Mouse (Mus musculus) heart, postnatal 36 days (tissue): ENCODE results near the gene Olfr458. TPM values are rescaled to one million over a fixed set of nuclear protein-coding genes. Genes with fewer than 3 reads are reported as not detected.
A peak's percentile ranks its signal among the peaks of the same experiment; 100 is the strongest.
"Not testable (repeated sequence)": the region's sequence is repeated elsewhere in the genome, so short reads cannot be mapped to it uniquely, and the experiment has no call there.

Source experiments
- DNase-seq, 2 experiments: peaks; one replicate each; pipeline ENCODE4 v3.0.0; 2021 to 2022
- intact Hi-C: fragments of 180-260 bp; cut with DNase I; formaldehyde crosslinking; loops from one replicate; pipeline ENCODE4 v1.15.1; 2025
- total RNA-seq, 2 experiments: library from RNA; stranded (reverse); gene quantifications; 2 replicates each; pipeline ENCODE4 v1.2.3; 2021

The Olfr458 gene
- total RNA-seq: not detected

DNA sequence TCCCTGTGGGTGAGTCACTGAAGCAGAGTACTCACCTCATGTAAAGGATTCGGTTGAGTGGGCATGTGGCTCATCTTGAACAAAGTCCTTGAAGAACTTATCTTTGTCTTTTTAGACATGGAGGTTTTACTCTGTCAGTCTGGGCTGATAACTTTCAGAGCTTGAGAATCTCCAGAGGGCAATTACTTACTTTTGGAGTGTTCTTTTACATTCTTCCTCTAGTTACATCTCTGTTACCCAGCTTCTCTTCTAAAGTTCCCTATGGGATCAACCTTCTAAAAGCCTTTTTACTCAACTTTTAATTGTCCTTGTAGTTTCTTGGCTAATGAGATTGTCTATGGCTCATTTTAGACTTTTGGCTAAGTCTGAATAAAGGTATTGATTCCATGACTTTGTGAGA lies at the start of gene Olfr458:
Gene Olfr458 (minus strand): TSS at position 101 of the 400 bp plus-strand sequence.
- no peak for DNase-seq
- intact Hi-C loops: no loop called here

DNA sequence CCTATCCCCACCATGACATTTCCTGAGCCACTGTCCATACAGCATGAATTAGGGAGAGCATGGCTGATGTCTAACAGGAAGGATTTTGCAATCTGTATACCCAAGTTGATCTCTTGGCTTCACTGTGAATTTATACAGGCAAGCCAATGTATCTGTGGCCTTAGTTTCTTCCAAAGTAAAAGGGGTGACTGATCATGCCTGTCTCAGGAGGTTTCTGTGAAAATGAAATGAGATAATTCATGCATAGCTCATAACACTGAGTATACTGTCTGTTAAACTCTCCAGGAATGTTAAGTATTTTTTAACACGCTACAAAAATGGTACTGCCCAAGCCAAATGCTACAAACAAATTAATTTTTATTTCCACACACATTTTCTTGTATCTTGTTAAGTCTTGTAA lies 48.5 kb upstream of the Olfr458 start:
- DNase-seq: no peak
- intact Hi-C loops: no loop called here

DNA sequence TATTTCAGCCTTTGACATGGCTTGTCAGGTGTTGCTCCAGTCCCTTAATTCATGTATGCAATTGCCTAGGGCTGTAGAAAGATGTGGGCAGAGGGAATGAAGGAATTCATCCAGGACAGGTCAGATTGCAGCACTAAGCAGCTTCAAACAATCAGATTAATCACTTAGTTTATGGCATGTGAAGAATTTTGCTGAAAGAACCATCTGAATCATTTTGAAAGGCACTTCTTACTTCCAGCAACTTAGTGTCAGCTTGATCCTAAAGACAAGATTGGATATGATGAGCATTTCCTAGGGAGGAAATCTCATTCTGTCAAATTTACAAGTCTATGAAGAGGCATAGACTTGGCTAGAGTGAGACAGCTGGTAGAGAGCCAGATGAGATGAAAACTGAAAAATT lies 44.3 kb upstream of the Olfr458 start:
- DNase-seq: no peak
- intact Hi-C loops: no loop called here

DNA sequence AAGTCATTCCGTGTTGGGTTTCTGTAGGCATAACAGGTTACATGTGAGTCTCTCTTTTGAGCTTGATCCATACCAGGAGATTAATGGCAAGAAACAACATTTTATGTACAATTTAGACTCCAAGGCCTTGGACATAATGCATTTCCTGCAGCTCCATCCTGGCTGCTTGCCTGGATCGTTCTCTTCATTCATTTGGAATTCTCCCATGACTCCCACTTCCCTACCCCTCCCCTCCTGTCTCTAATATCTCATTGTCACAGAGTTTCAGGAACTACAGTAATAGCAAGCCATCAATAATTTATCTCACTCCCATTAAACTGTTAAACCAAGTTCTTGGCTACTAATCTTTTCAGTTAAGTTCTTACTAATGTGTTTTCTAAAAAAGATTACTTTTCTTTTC lies 38.5 kb upstream of the Olfr458 start:
- intact Hi-C loops: no loop called here
- no peak for DNase-seq

DNA sequence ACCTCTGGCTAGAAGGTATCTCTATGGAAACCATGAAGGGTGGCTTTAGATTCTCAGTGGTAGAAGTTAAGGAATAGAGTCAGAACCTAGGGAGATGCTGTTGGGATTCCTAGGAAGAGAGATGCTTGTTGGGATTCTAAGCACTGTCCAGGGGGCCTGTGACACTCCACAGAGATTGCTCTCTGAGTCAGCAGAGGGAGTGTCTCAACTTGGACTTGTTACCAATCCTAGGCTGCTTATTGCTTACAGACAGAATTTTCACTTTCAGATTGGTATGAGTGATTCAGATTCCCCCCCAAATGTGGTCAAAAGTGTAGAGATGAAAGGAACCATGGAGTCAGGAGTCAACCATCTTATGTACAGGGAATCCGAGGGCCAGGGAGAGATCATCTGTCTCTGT lies 24.7 kb upstream of the Olfr458 start:
- intact Hi-C loops: no loop called here
- DNase-seq: no peak

DNA sequence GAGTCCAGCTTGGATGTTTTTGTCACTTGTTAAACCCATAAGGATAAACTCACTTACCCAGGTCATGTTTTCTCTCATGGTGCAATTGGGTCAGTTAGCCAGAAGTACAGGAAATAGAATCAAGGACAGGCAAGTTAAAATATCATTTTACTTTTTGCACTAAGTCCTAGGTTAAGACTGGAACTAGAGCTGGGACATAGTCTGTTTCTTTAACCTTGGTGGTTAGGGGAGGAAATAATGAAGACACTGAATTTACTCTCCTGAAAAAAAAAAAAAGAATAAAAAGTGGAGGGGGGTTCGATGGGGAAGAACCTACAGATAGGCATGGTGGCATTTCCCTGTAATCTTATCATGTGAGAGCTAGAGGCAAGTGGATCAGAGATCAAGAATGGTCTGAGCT lies 22.1 kb upstream of the Olfr458 start, which contains the start of gene Olfr456:
Gene Olfr456 (minus strand): TSS at position 101 of the 400 bp plus-strand sequence.
- no peak for DNase-seq
- intact Hi-C loops: no loop called here

DNA sequence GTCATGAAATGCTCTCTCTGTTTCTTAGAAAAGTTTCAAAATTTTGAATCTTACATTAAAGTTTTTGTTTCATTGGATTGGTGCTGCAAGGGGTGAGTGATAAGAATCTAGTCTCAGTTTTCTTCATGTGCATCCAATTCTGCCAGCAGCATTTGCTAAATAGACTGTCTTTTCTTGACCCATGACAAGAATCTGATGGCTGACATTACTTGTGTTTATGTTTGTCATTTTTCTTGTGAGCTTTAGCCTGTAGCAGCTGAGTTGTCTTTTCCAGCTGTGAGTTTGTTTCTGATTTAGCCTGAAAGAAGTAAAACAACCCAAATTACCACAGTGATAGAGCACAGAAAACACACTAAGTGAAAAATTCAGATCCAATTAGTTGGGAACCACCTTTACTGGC lies 19.6 kb upstream of the Olfr458 start:
- intact Hi-C loops: no loop called here
- DNase-seq: no peak

DNA sequence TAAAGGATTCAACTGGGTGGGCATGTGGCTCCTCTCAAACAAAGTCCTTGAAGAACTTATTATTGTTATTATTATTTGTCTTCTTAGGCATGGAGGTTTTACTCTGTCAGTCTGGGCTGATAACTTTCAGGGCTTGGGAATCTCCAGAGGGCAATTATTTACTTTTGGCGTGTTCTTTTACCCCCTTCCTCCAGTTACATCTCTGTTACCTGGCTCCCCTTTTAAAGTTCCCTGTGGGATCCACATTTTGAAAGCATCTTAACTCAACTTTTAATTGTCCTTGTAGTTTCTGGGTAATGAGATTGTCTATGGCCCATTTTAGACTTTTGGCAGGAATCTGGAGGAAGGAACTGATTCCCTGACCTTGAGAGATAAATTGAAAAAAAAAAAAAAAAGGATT lies 11.2 kb upstream of the Olfr458 start, which contains the start of gene Olfr457:
Gene Olfr457 (minus strand): TSS at position 101 of the 400 bp plus-strand sequence.
- no peak for DNase-seq
- intact Hi-C loops: no loop called here

DNA sequence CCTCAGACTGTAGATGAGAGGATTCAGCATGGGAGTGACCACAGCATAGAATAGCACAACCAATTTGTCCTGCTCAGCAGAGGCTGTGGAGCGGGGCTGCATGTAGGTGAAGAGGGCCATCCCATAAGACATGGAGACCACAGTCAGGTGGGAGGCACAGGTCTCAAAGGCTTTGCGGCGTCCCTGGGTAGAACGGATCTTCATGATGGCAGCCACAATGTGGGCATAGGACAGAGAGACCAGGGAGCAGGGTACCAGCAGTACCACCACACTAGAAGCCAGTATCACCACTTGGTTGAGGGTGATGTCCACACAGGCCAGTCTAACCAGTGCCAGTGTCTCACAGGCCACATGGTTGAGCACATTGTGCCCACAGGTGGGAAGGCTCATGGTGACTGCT lies 6.3 kb upstream of the Olfr458 start:
- DNase-seq, intact Hi-C loops: not testable (repeated sequence)

DNA sequence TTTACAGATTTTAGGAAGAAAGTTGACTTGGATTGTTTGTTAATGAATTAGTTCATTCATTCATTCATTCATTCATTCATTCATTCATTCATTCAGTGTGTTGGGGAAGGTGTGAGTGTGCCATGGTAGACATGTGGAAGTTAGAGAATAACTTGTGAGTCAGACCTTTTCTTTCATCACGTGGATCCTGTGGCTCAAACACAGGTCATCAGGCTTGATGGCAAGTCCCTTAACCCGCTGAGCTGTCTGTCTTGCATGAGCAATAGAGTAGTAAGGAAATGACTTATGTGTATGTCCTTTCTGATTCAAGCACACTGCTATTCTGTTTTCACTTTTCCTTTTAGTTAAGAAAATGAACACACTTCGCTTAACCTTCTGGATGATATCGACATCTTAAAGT lies 5.5 kb upstream of the Olfr458 start:
- intact Hi-C loops: no loop called here
- DNase-seq: no peak

DNA sequence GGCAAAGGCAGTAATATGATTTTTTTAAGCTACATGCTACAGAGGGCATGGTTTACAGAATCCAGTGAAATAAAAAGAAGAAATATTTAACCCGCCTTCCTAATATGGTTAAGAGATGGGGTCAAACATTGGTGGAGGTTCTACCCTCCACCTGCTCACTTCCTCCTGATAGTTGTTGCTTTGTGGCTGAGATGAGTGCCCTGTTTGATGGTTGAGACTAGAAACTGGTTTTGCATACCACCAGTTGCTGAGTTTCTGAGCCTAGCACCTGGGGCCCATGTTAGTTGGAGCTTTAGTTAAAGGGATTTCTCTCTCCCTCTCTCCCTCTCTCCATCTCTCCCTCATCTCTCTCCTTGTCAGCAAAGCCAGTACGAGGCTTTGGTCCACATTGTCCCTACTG lies 17.6 kb downstream of the Olfr458 start:
- intact Hi-C loops: no loop called here
- no peak for DNase-seq

DNA sequence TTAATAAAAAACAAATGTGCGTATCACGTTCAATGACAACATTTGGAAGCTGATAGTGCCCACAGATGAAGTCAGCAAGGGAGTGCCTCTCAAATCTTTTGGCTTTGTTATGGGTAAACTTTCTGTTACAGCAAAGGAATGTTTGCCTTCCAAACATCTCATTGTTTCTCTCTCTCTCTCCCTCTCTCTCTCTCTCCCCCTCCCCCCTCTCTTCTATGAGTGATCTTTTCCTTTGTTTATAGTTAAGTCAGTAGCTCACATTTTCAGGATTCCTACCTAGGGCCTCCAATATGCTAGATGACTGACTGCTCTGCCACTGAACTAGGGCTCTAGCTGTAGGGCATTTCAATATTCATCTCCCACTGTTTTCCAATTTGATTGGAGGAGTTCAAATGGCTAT lies 20.5 kb downstream of the Olfr458 start:
- no peak for DNase-seq
- intact Hi-C loops: no loop called here

DNA sequence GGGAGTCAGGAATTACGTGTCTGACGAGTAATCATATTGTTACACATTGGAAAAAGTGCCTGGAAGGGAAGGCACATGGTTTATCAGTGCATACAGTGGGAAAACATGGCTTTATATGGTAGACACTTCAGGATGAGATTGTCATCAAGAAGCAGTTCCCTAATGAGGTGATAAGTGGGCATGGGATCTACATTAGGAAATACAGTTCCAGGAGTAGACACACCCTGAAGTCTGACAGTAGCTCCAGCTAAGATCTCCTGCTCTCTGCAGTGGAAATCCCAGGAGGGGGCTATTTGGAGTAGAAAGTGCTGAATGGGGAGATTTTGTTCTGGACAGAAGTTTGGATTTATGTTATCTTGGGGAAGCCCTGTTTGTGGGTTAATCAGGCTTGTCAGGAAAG lies 23.6 kb downstream of the Olfr458 start:
- DNase-seq: no peak
- intact Hi-C loops: no loop called here

DNA sequence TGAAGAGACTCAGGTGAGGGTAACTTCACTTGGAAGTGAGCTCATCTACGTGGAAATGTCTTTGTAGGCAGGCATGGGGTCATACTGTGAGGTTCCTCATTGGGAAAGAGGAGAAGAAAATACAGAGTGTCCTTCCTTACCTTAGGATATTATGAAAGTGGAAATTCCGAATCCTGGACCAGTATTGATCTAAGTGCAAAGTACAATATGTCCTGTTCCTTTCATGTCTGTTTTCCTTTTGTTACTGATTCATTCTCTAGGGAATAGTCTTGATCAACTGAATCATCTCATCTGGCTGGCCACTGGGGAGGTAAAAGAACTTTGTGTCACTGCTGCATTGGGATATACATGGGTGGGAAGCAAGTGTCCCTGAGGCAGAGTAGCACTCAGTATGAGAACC lies 29.5 kb downstream of the Olfr458 start:
- intact Hi-C loops: loop anchor here (2.0 kb wide), 1 partner anchor 87 kb away; the partner anchor contains the start of gene Zyx

DNA sequence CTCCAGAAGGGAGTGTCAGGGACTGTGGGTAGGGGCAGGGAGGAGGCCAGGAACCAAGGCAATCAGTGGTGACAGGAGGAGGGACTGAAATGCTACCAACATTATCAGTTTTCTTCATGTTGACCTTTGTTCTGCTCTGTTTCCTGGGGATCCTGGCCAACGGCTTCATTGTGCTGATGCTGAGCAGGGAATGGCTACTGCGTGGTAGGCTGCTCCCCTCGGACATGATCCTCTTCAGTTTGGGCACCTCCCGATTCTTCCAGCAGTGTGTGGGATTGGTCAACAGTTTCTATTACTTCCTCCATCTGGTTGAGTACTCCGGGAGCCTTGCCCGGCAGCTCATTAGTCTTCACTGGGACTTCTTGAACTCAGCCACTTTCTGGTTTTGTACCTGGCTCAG lies 30.6 kb downstream of the Olfr458 start, which contains the start of gene Tas2r126:
Gene Tas2r126 (plus strand): TSS at position 90 of the 400 bp plus-strand sequence.
- peak in 1 of 2 experiments; percentile 9 for DNase-seq
- intact Hi-C loops: loop anchor here (2.0 to 5.0 kb wide), 4 partner anchors 37 to 148 kb away; partner anchors contain the start of gene Zyx

More for the DNA sequence above, 29.5 kb downstream of the Olfr458 start:
- no peak for DNase-seq

DNA sequence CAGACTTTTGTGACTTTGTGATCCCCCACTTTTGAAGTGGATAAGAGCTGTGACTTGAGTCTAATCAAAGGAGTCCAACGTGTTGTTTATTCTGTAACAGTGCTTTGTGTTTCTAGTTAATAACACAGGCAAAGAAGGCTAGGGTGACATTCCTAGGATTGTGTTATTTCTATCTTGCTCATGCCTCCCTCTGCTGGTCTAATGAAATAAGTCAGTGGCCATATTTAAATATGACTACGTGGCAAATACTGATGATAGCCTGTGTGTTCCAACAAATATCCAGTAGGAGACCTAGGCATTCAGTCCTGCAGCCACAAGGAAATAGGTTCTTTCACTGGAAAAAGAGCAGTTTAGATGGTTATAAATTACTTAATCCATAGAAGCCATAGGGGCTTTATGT lies 31.4 kb downstream of the Olfr458 start:
- intact Hi-C loops: loop anchor here (5.0 kb wide), 3 partner anchors 36 to 149 kb away; no protein-coding TSS in a partner anchor
- DNase-seq: no peak

DNA sequence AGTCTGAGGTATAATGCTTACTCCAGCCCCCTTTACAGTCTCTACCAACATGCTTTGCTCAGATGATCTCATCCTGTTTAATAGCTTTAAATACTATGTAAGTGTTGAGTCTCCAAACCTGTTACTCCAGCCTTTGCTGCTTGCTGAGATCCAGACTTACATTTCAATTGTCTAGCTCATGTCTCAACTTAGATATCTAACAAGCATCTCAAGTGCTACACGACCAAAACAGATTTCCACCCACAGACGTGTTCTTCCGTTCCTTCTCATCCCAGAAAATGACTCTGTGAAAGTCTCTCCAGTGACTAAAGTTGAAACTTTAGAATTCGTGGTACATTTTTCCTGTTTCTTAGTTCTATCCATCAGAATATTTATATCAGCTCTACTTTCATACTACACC lies 38.7 kb downstream of the Olfr458 start:
- no peak for DNase-seq
- intact Hi-C loops: no loop called here

DNA sequence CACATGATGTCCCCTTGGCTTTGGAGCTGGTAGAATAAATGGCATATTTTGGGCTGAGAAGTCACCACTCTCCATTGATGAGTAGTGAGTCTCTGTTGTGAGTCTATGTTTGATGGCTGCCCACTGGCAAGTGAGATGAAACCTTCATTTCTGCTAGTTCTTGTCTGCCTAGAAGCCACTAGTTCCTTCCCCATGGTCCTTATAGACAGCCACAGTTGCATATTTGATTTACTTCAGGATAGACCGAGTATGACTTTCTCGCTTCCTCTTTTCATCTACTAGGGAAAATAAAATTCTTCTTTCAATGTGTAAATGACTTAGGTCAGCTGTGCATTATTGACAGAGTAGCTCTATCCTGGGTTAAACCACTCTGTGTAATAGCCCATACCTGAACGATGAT lies 40.5 kb downstream of the Olfr458 start:
- DNase-seq: no peak
- intact Hi-C loops: no loop called here

DNA sequence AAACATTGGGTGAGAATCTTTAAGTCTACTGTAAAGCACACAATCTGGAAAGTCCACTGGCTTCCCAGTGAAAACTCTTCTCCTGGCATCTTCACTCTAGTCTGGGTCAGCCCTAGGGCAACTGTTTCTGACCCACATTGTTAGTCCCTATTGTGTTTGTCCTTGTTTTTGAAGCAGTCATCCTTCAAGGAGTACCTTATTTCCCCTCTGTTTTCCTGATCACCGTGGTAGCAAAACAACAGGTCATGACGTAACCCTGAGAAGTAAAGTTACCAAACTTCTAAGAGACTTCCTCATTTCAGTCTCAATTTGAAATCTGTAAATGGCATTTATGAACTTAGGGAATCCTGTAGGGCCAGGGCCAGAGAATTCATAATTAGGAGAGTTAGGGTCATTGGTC lies 43.6 kb downstream of the Olfr458 start:
- DNase-seq: no peak
- intact Hi-C loops: no loop called here

DNA sequence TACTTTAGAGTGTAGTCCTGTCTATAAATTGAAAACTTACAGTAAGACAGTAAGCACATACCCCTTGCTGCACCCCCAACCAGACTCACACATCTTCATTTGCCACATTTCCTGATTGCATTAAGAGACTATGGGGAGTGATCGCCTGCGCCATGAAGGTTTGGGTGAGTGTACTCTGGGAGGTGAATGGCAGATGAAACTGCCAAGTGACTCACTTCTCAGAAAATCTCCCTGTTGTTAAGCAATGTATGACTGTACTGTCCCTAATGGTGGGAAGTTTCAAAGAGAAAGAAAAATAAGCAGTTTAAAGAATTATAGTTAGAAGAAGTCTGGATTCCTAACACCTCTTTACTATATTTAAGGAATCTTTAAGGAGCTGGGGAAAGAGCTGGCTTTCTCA lies 45.6 kb downstream of the Olfr458 start:
- no peak for DNase-seq
- intact Hi-C loops: no loop called here
